Mouse (Mus musculus) spleen, adult 2 months (tissue): Measurements from ENCODE around the gene Psap.

Experiments used
- CTCF ChIP-seq: fragments of 200-500 bp; IDR thresholded peaks from 2 replicates; pipeline ENCODE4 v1.5.1; 2011; ENCODE audit warnings: mild to moderate bottlenecking, inconsistent platforms; ENCODE audit not compliant: insufficient read depth, insufficient read length, insufficient replicate concordance; ENCODE audit errors: extremely low read depth
- POLR2A ChIP-seq: fragments of 200-500 bp; IDR thresholded peaks from 2 replicates; pipeline ENCODE4 v1.6.1; 2011; ENCODE audit warnings: low read depth, low read length, inconsistent platforms

GRCm38 (mm10) chr10:60263351-60263750 lies 14.1 kb upstream of the Psap start:
- TF ChIP-seq CTCF (no peak), POLR2A (no peak)
